Mouse (Mus musculus) megakaryocyte, embryonic 14.5 days (primary cell): ENCODE results near the gene Mybpc2.

ENCODE experiments used
- FLI1 ChIP-seq: IDR thresholded peaks from 2 replicates; pipeline ENCODE4 v1.6.1; 2012; ENCODE audit warnings: low read length, inconsistent platforms, mixed read lengths
- GATA1 ChIP-seq: IDR thresholded peaks from 3 replicates; pipeline ENCODE4 v1.6.1; 2012; ENCODE audit warnings: mixed read lengths, low read length, inconsistent platforms, borderline replicate concordance

GRCm38 (mm10) chr7:44498922-44499321 lies 25.5 kb downstream of the Mybpc2 start:
- TF ChIP-seq GATA1 (no peak), FLI1 (no peak)
